Mouse (Mus musculus): Measurements from ENCODE around the gene Ercc6.

DNA sequence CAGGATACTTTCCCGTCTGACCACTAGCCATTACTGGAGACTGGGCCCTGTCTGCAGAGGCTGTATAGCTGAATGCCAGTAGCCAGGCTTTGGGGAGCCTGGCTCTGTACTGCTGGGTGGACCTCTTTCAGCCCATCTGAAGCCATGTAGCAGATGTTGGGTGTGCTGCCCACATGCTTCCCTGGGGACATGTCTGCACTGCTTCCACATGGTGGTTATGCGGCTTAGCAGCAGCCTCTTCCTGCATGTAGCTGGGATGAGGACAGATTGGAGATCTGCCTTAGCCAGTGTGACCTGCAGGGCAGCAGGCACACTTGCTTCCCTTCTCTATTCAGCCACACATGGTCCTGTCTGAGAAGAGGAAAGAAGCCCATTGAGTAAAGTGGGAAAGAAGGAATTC is 9.0 kb downstream of the Ercc6 start:
- no peak for TF ChIP-seq POLR2A (IDR thresholded peaks at IDR 0.05; ENCODE audit: low read depth, low read length)
- no peak for TF ChIP-seq CTCF (conservative IDR thresholded peaks at IDR 0.05; ENCODE audit: insufficient read depth, insufficient read length, low read depth, low read length)

Data from kidney, adult 2 months (tissue).